Mouse (Mus musculus): ENCODE data around the gene Cpe. TPM values are rescaled to one million over a fixed set of nuclear protein-coding genes. Genes with fewer than 3 reads are reported as not detected.

The Cpe gene
- total RNA-seq, 2 experiments from 2014 or later: 182 to 200 TPM

DNA sequence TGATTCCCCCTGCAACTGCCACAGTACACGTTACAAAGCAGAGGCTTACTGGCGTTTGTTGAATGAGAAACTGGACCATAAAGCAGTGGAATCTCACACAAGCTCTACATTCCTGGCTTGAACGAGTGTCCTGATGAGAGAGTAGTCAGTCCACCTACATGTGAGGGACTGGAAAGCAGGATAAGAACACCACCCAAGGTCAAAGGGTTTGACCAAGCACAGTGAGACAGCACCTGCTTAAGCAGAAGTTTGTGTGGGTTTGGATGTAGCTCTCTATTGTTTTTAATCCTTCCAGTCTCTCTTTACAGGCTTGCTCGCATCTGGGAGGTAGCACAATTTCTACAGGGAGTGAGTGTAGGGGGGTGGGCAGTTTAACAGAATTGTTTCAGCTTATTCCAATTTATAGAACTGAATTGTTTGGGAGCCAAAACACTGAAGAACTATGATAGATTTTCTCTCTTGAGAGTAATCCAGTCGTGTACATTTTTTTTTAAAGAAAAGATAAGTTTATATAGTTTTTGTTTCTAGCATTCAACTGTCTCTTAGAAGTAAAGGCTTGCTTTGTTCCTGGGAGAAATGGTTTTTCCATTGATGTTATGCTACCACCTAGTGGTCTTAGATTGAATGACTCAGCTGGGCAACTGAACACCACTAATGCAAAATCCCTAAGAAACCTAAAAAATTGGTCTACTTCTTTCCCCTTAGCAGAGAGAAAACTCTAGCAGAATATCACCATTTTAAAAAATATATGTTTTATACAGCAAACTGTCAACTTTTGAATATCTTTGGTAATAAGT lies 144.6 kb downstream of the Cpe start:
- DNase-seq: peak; percentile 19

DNA sequence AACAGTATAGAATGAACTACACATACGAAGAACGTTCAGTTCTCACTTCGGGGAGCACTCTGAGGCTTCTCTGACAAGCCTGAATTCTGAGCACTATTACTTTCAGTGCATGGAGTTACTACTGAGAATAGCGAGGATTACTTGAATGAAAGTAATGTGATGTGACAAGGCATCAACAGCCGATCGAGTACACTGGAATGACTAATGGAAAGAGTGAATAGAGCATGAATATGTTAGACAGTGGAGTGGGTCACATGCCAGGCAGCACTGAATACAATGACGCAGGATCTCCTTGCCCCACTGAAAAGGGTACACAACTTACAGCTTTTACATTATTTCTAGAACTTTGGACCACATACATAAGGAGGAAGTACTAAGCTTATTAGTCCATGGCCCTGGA lies 149.4 kb downstream of the Cpe start:
- no peak for DNase-seq

Other genes with a start within 250 kb of the Cpe start
- 10 to 100 TPM; 30.7 to 30.9 TPM for gene Msmo1, start 40.7 kb upstream of the Cpe start, total RNA-seq (2021)
- 10 to 100 TPM; 12.1 to 12.6 TPM for gene Klhl2, start 157.0 kb upstream of the Cpe start, total RNA-seq (2021)